Mouse (Mus musculus) forebrain, embryonic 15.5 days (tissue): ENCODE data around the gene Senp3. TPM values are rescaled to one million over a fixed set of nuclear protein-coding genes. Genes with fewer than 3 reads are reported as not detected.

Experiments used
- ATAC-seq: fragments of 200-750 bp; cut with Nextera tagmentation; replicated peaks from 2 replicates; pipeline ENCODE4 v1.8.0; 2017; ENCODE audit warnings: mild to moderate bottlenecking, moderate TSS enrichment, moderate library complexity
- H3K27ac ChIP-seq: fragments of 300-500 bp; sonication (generic); replicated peaks from 2 replicates; pipeline ENCODE4 v1.5.1; 2015; ENCODE audit warnings: mild to moderate bottlenecking, inconsistent platforms
- H3K27me3 ChIP-seq: fragments of 300-500 bp; sonication (generic); 2 replicates; pipeline ENCODE4 v1.6.1; 2015; ENCODE audit warnings: inconsistent platforms
- H3K36me3 ChIP-seq: fragments of 300-500 bp; sonication (generic); 2 replicates; pipeline ENCODE4 v1.6.1; 2015; ENCODE audit warnings: mild to moderate bottlenecking, inconsistent platforms
- H3K4me1 ChIP-seq: fragments of 300-500 bp; sonication (generic); 2 replicates; pipeline ENCODE4 v1.6.1; 2015; ENCODE audit warnings: inconsistent platforms
- H3K4me2 ChIP-seq: fragments of 300-500 bp; sonication (generic); replicated peaks from 2 replicates; pipeline ENCODE4 v1.6.1; 2015; ENCODE audit warnings: mild to moderate bottlenecking, inconsistent platforms
- H3K4me3 ChIP-seq: fragments of 300-500 bp; sonication (generic); 2 replicates; pipeline ENCODE4 v1.5.1; 2015; ENCODE audit warnings: mild to moderate bottlenecking, inconsistent platforms
- H3K9ac ChIP-seq: fragments of 300-500 bp; sonication (generic); replicated peaks from 2 replicates; pipeline ENCODE4 v1.6.1; 2015; ENCODE audit warnings: mild to moderate bottlenecking, inconsistent platforms
- H3K9me3 ChIP-seq: fragments of 300-500 bp; sonication (generic); 2 replicates; pipeline ENCODE4 v1.6.1; 2016; ENCODE audit warnings: inconsistent platforms
- WGBS: fragments of 180-500 bp; shearing (Covaris S2); methylation state at CpG from one replicate; pipeline ENCODE4 v1.1.7; 2015; ENCODE audit warnings: mixed read lengths; 5-methylcytosine and 5-hydroxymethylcytosine counted together
- polyA plus RNA-seq: library from polyadenylated mRNA; unstranded; fragments of >200 nt; fragmentation: Nextera tagmentation; extraction: Ambion mirVana; gene quantifications from 2 replicates; pipeline ENCODE4 v1.2.1, GENCODE M21; 2015

The Senp3 gene
- polyA plus RNA-seq, 1 experiment from 2014 or later: 102 TPM

- H3K9ac ChIP-seq: no peak overlapping the region
- 82% methylated on average over 10 of the region's 10 CpGs for WGBS
- no peak for ATAC-seq
- H3K9me3 ChIP-seq: no peaks in the 10 kb centered on the region
- H3K27ac ChIP-seq: no peak overlapping the region
- no peaks in the 10 kb centered on the region for H3K27me3 ChIP-seq
- H3K4me3 ChIP-seq: no peak overlapping the region
- H3K36me3 ChIP-seq: peaks cover 47% of the 10 kb centered on the region
- H3K4me1 ChIP-seq: peaks cover 23% of the 10 kb centered on the region
- H3K4me2 ChIP-seq: no peak overlapping the region
Measured at GRCm38 (mm10) chr11:69656617-69657461, 25.0 kb downstream of the Senp3 start.

- Histone ChIP-seq H3K4me2 (no peak overlapping the region), H3K27me3 (no peaks in the 10 kb centered on the region), H3K4me1 (peaks cover 15% of the 10 kb centered on the region), H3K36me3 (peaks cover 55% of the 10 kb centered on the region), H3K27ac (no peak overlapping the region), H3K9ac (no peak overlapping the region), H3K9me3 (no peaks in the 10 kb centered on the region), H3K4me3 (no peak overlapping the region)
- ATAC-seq: 0 out of 2 replicates have a peak, but pooled peaks have one; percentile 4
- WGBS: 91% methylated on average over 5 of the region's 5 CpGs
Measured at GRCm38 (mm10) chr11:69656065-69656455, 25.8 kb downstream of the Senp3 start.

GRCm38 (mm10) chr11:69655264-69656064 lies 26.4 kb downstream of the Senp3 start, which contains the start of gene Sox15:
Gene Sox15 (plus strand): TSS chr11:69655314.
- Histone ChIP-seq H3K4me2 (no peak within 1 kb of the TSS), H3K4me1 (peaks cover 10% of the 10 kb centered on the region), H3K36me3 (peaks cover 61% of the 10 kb centered on the region), H3K9me3 (no peaks in the 10 kb centered on the region), H3K27ac (0 out of 2 replicates have a peak within 1 kb of the TSS, but pooled peaks have one; percentile 27), H3K4me3 (no peak within 1 kb of the TSS), H3K9ac (no peak within 1 kb of the TSS), H3K27me3 (no peaks in the 10 kb centered on the region)
- WGBS: 24% methylated on average over 34 of the region's 34 CpGs
- ATAC-seq: peak; percentile 73

GRCm38 (mm10) chr11:69654760-69655159 lies 27.1 kb downstream of the Senp3 start:
- no peaks in the 10 kb centered on the region for H3K27me3 ChIP-seq
- WGBS: 51% methylated on average over 9 of the region's 9 CpGs
- ATAC-seq: no peak
- H3K9me3 ChIP-seq: no peaks in the 10 kb centered on the region
- H3K9ac ChIP-seq: no peak overlapping the region
- no peak overlapping the region for H3K4me2 ChIP-seq
- 0 out of 2 replicates have a peak overlapping the region, but pooled peaks have one; percentile 27 for H3K27ac ChIP-seq
- H3K4me3 ChIP-seq: no peak overlapping the region
- peaks cover 68% of the 10 kb centered on the region for H3K36me3 ChIP-seq
- peaks cover 10% of the 10 kb centered on the region for H3K4me1 ChIP-seq

- H3K9me3 ChIP-seq: no peaks in the 10 kb centered on the region
- peaks cover 10% of the 10 kb centered on the region for H3K4me1 ChIP-seq
- no peak overlapping the region for H3K27ac ChIP-seq
- no peak overlapping the region for H3K4me3 ChIP-seq
- 65% methylated on average over 5 of the region's 5 CpGs for WGBS
- H3K36me3 ChIP-seq: peaks cover 71% of the 10 kb centered on the region
- no peak for ATAC-seq
- H3K27me3 ChIP-seq: no peaks in the 10 kb centered on the region
- H3K9ac ChIP-seq: no peak overlapping the region
- H3K4me2 ChIP-seq: no peak overlapping the region
Measured at GRCm38 (mm10) chr11:69653399-69653798, 28.5 kb downstream of the Senp3 start.

GRCm38 (mm10) chr11:69645860-69646259 lies 36.0 kb downstream of the Senp3 start:
- H3K36me3 ChIP-seq: peaks cover 94% of the 10 kb centered on the region
- H3K4me3 ChIP-seq: no peak overlapping the region
- H3K4me1 ChIP-seq: no peaks in the 10 kb centered on the region
- no peak for ATAC-seq
- WGBS: 94% methylated on average over 5 of the region's 5 CpGs
- no peaks in the 10 kb centered on the region for H3K27me3 ChIP-seq
- H3K4me2 ChIP-seq: no peak overlapping the region
- no peak overlapping the region for H3K9ac ChIP-seq
- no peak overlapping the region for H3K27ac ChIP-seq
- H3K9me3 ChIP-seq: no peaks in the 10 kb centered on the region

- no peak overlapping the region for H3K27ac ChIP-seq
- H3K4me1 ChIP-seq: peaks cover 34% of the 10 kb centered on the region
- no peak overlapping the region for H3K9ac ChIP-seq
- no peak overlapping the region for H3K4me3 ChIP-seq
- H3K9me3 ChIP-seq: no peaks in the 10 kb centered on the region
- H3K36me3 ChIP-seq: peaks cover 17% of the 10 kb centered on the region
- WGBS: 85% methylated on average over 3 of the region's 3 CpGs
- 0 out of 2 replicates have a peak overlapping the region, but pooled peaks have one; percentile 2 for H3K4me2 ChIP-seq
- no peaks in the 10 kb centered on the region for H3K27me3 ChIP-seq
- no peak for ATAC-seq
Measured at GRCm38 (mm10) chr11:69635471-69635870, 46.4 kb downstream of the Senp3 start.

GRCm38 (mm10) chr11:69633128-69633866 lies 48.6 kb downstream of the Senp3 start:
- Histone ChIP-seq H3K4me3 (peak overlapping the region; percentile 100), H3K9me3 (no peaks in the 10 kb centered on the region), H3K4me2 (peak overlapping the region; percentile 73), H3K36me3 (0 out of 2 replicates have a peak, but pooled peaks cover 4% of the 10 kb centered on the region), H3K27me3 (no peaks in the 10 kb centered on the region), H3K4me1 (peaks cover 34% of the 10 kb centered on the region), H3K9ac (peak overlapping the region; percentile 100), H3K27ac (peak overlapping the region; percentile 96)
- ATAC-seq: peak; percentile 69
- WGBS: under 1% methylated on average over 36 of the region's 50 CpGs

GRCm38 (mm10) chr11:69632284-69633089 lies 49.4 kb downstream of the Senp3 start, which contains the start of gene Fxr2:
Gene Fxr2 (plus strand): TSS chr11:69632990.
- H3K27me3 ChIP-seq: no peaks in the 10 kb centered on the region
- 0 out of 2 replicates have a peak, but pooled peaks cover 4% of the 10 kb centered on the region for H3K36me3 ChIP-seq
- H3K9me3 ChIP-seq: no peaks in the 10 kb centered on the region
- peak within 1 kb of the TSS; percentile 100 for H3K9ac ChIP-seq
- WGBS: 1% methylated on average over 41 of the region's 56 CpGs
- peak within 1 kb of the TSS; percentile 73 for H3K4me2 ChIP-seq
- H3K27ac ChIP-seq: peak within 1 kb of the TSS; percentile 96
- peaks cover 34% of the 10 kb centered on the region for H3K4me1 ChIP-seq
- H3K4me3 ChIP-seq: peak within 1 kb of the TSS; percentile 100
- ATAC-seq: peak; percentile 98

- no peak for ATAC-seq
- H3K9me3 ChIP-seq: no peaks in the 10 kb centered on the region
- 61% methylated on average over 1 of the region's 1 CpGs for WGBS
- peaks cover 18% of the 10 kb centered on the region for H3K4me1 ChIP-seq
- H3K27ac ChIP-seq: no peak overlapping the region
- H3K9ac ChIP-seq: no peak overlapping the region
- H3K4me2 ChIP-seq: no peak overlapping the region
- no peaks in the 10 kb centered on the region for H3K27me3 ChIP-seq
- no peak overlapping the region for H3K4me3 ChIP-seq
- no peaks in the 10 kb centered on the region for H3K36me3 ChIP-seq
Measured at GRCm38 (mm10) chr11:69629802-69630201, 52.1 kb downstream of the Senp3 start.

GRCm38 (mm10) chr11:69628286-69628685 lies 53.6 kb downstream of the Senp3 start:
- no peak for ATAC-seq
- peaks cover 3% of the 10 kb centered on the region; the same call in 1 of the 2 replicates for H3K4me1 ChIP-seq
- H3K27ac ChIP-seq: no peak overlapping the region
- no peak overlapping the region for H3K4me3 ChIP-seq
- H3K9me3 ChIP-seq: no peaks in the 10 kb centered on the region
- H3K9ac ChIP-seq: no peak overlapping the region
- H3K4me2 ChIP-seq: no peak overlapping the region
- H3K36me3 ChIP-seq: no peaks in the 10 kb centered on the region
- 36% methylated on average over 6 of the region's 6 CpGs for WGBS
- no peaks in the 10 kb centered on the region for H3K27me3 ChIP-seq
